Mouse (Mus musculus): ENCODE measurements around the gene Igflr1. TPM values are rescaled to one million over a fixed set of nuclear protein-coding genes. Genes with fewer than 3 reads are reported as not detected.
A peak's percentile ranks its signal among the peaks of the same experiment; 100 is the strongest.

The Igflr1 gene
- polyA plus RNA-seq, 1 experiment from 2014 or later, result 1.7 TPM

DNA sequence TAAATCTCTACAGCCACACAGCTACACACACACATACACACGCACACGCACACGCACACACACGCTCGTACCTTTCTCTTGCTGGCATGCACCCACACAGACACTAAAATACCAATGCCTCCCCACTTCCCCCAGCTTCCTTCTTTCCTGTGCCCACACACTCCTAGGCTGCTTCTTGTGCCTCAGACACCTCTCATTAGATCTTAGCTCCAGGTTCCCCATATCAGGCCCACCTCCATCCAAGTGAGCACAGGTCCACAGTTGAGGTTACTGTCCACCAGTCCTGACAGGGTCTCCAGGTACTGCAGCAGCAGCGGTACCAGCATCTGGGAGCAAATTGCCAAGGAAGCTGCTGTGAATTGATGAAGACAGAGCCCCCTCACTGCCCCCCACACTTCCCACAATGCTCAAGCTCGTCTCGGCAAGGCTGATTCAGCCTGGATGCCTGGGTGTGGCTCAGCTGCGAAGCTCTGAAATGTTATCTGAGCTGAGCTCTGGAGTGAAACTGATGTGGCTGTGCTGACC, 33.9 kb upstream of the Igflr1 start:
- DNase-seq (ENCODE audit: low spot score) (no peak), ATAC-seq (no peak)
- no peaks in the 10 kb centered on the region for H3K9me3 ChIP-seq (replicated peaks; ENCODE audit: control insufficient read depth, low read length)
- no peak overlapping the region for H3K27ac ChIP-seq (ENCODE audit: low read depth, low read length)
- peaks cover 19% of the 10 kb centered on the region for H3K4me1 ChIP-seq (ENCODE audit: control insufficient read depth, insufficient read depth, low read length)
- H3K27me3 ChIP-seq (replicated peaks; ENCODE audit: control insufficient read depth, insufficient read depth, low read length), result no peaks in the 10 kb centered on the region
- peak overlapping the region; percentile 16; the same call in 1 of the 2 replicates for H3K4me2 ChIP-seq (ENCODE audit: low read length)
- 91% methylated on average over 9 of the region's 9 CpGs for WGBS
- H3K36me3 ChIP-seq (ENCODE audit: control insufficient read depth, insufficient read depth, low read length), result peaks cover 69% of the 10 kb centered on the region
- 0 out of 2 replicates have a peak overlapping the region, but pooled peaks have one; percentile 2 for H3K4me3 ChIP-seq (ENCODE audit: low read depth, low read length)
- no peak overlapping the region; the same call in 1 of the 2 replicates for H3K9ac ChIP-seq (ENCODE audit: low read length)

DNA sequence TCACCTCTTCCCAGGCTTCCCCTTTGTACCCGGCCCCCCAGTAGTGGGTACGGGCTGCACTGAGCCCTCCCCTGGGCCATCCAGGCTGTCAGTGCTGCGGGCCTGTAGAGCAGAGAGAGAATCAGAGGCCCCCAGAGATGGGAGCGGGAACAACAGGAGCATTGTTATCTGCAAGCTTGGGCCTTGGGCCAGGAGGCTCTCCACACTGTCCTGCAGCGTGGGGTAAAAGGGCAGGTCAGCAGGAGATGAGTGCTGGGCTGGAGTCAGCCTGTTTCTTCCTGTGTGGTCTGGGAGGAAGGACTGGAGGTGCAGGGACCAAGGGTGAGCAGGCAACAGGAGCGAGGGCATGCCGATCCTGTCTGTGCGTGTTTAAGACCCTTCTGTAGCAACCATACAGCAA, 32.3 kb upstream of the Igflr1 start:
- Histone ChIP-seq H3K4me2 (ENCODE audit: low read length) (peak overlapping the region; percentile 89), H3K27me3 (replicated peaks; ENCODE audit: control insufficient read depth, insufficient read depth, low read length) (no peaks in the 10 kb centered on the region), H3K9me3 (replicated peaks; ENCODE audit: control insufficient read depth, low read length) (no peaks in the 10 kb centered on the region), H3K27ac (ENCODE audit: low read depth, low read length) (peak overlapping the region; percentile 9; the same call in 1 of the 2 replicates), H3K4me3 (ENCODE audit: low read depth, low read length) (peak overlapping the region; percentile 83), H3K36me3 (ENCODE audit: control insufficient read depth, insufficient read depth, low read length) (peaks cover 53% of the 10 kb centered on the region), H3K4me1 (ENCODE audit: control insufficient read depth, insufficient read depth, low read length) (peaks cover 19% of the 10 kb centered on the region), H3K9ac (ENCODE audit: low read length) (peak overlapping the region; percentile 91)
- 13% methylated on average over 8 of the region's 8 CpGs for WGBS
- ATAC-seq, result no peak
- DNase-seq (ENCODE audit: low spot score), result peak; percentile 35

DNA sequence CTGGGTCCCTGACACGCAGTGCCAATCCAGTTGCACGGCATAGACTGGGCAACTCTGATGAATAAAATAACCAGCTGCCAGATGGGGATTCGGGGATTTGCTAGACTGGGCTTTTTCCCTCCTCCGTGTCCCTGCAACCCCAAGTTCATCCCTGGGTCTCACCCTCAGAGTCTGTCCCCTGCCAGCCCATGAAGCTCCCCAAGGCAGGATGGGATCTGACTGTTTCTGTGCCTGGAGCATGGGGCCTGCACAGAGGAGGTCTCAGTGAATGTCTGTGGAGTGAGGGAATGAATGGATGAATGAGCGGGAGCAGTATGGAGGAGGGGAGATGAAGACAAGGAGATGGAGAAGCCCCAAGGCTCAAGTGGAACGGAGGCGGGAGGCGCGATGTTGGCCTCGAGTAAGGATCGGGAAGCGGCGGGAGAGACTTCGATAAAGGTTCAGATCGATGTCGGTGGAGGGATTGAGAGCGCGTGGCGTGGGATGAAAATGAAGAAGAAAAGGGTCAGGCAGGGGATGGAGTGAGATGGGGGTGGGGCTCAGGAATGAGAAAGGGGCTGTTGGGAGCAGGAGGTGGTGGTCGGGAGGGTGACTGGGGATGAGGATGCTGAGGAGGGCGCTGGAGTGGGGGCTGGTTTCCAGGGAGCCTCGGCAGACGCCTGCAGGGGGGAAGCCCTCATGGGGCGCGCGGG, 31.1 kb upstream of the Igflr1 start:
- WGBS, result 2% methylated on average over 26 of the region's 26 CpGs
- peak overlapping the region; percentile 91 for H3K9ac ChIP-seq (ENCODE audit: low read length)
- H3K4me3 ChIP-seq (ENCODE audit: low read depth, low read length), result peak overlapping the region; percentile 83
- H3K27me3 ChIP-seq (replicated peaks; ENCODE audit: control insufficient read depth, insufficient read depth, low read length), result no peaks in the 10 kb centered on the region
- ATAC-seq (peak; percentile 48), DNase-seq (ENCODE audit: low spot score) (peak; percentile 44)
- H3K36me3 ChIP-seq (ENCODE audit: control insufficient read depth, insufficient read depth, low read length), result peaks cover 45% of the 10 kb centered on the region
- H3K27ac ChIP-seq (ENCODE audit: low read depth, low read length), result peak overlapping the region; percentile 93
- H3K4me1 ChIP-seq (ENCODE audit: control insufficient read depth, insufficient read depth, low read length), result peaks cover 19% of the 10 kb centered on the region
- no peaks in the 10 kb centered on the region for H3K9me3 ChIP-seq (replicated peaks; ENCODE audit: control insufficient read depth, low read length)
- H3K4me2 ChIP-seq (ENCODE audit: low read length), result peak overlapping the region; percentile 89

DNA sequence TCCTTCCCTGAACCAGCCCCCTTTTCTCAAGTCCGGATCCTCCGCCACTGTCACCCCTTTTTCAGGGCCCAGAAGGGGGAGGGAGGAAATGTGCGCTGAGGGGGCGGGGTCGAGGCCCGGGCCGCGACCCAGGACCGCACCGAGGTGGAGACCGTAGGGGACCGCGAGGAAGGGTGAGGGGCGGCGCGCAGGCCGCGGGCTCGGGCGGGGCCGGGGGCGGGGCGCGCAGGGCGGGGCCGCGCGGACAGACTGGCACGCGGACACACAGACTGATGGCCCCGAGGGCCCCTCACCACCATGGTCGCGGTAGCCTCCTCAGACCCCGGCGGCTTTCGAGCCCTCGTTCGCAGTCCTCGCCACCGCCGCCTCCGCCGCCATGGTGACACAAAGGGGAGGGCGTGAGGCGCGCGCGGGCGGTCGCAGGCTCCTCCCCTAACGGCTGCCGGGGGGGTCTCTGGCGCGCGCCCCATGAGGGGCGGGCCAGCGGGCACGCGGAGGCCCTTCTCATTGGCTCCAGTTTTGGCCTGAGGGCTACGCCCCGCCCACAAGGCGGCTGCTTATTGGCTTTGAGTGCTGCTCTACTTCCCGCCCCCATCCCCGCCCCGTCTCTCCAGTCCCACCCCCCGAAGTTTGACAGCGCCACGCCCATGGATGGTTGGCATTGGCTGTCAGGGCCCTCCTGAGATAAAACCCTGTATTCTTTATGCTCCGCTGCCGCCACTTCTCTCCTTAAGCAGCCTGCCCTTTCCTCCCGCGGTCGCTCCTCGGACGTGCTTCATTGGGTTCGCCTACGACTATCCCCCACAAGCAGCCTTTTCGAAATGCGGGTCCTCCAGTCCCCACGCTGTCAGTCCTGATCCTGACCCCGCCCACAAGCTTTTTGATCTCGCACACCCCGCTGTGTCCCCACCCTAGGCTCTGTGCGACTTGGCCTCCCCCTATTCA, 30.3 kb upstream of the Igflr1 start, which contains the start of gene Arhgap33:
Gene Arhgap33, minus strand, starts transcription at position 428 of the 945 bp plus-strand sequence.
- Histone ChIP-seq H3K27ac (ENCODE audit: low read depth, low read length) (peak within 1 kb of the TSS; percentile 93), H3K27me3 (replicated peaks; ENCODE audit: control insufficient read depth, insufficient read depth, low read length) (no peaks in the 10 kb centered on the region), H3K4me3 (ENCODE audit: low read depth, low read length) (peak within 1 kb of the TSS; percentile 83), H3K36me3 (ENCODE audit: control insufficient read depth, insufficient read depth, low read length) (peaks cover 43% of the 10 kb centered on the region), H3K4me1 (ENCODE audit: control insufficient read depth, insufficient read depth, low read length) (peaks cover 19% of the 10 kb centered on the region), H3K9ac (ENCODE audit: low read length) (peak within 1 kb of the TSS; percentile 91), H3K4me2 (ENCODE audit: low read length) (peak within 1 kb of the TSS; percentile 89), H3K9me3 (replicated peaks; ENCODE audit: control insufficient read depth, low read length) (no peaks in the 10 kb centered on the region)
- ATAC-seq, result peak; percentile 93
- WGBS, result 1% methylated on average over 58 of the region's 84 CpGs
- DNase-seq (ENCODE audit: low spot score), result peak; percentile 100

DNA sequence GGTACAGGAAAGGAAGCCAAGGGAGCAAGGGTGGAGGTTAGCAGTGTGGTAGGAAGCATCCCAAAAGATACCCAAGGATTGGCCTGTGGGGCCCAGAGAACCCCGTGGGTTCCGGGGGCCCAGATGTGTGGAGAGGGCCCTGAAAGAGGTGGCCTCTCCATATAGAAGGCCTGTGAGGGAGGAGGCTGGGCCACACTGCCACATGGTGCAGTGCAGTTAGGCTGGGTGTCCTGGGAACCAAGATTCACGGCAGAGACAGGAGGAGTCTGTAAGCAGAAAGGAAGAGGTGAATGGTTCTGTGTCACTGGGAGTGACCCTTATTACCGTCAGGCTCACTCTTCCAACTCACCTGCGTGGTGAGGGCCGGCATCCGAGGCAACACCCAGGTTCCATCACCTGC, 24.7 kb upstream of the Igflr1 start:
- H3K27ac ChIP-seq (ENCODE audit: low read depth, low read length), result no peak overlapping the region
- no peaks in the 10 kb centered on the region for H3K27me3 ChIP-seq (replicated peaks; ENCODE audit: control insufficient read depth, insufficient read depth, low read length)
- peaks cover 3% of the 10 kb centered on the region; the same call in 1 of the 2 replicates for H3K4me1 ChIP-seq (ENCODE audit: control insufficient read depth, insufficient read depth, low read length)
- peaks cover 34% of the 10 kb centered on the region for H3K36me3 ChIP-seq (ENCODE audit: control insufficient read depth, insufficient read depth, low read length)
- no peak overlapping the region for H3K4me2 ChIP-seq (ENCODE audit: low read length)
- 90% methylated on average over 7 of the region's 7 CpGs for WGBS
- ATAC-seq, result no peak
- H3K4me3 ChIP-seq (ENCODE audit: low read depth, low read length), result no peak overlapping the region
- no peak for DNase-seq (ENCODE audit: low spot score)
- no peak overlapping the region for H3K9ac ChIP-seq (ENCODE audit: low read length)
- no peaks in the 10 kb centered on the region for H3K9me3 ChIP-seq (replicated peaks; ENCODE audit: control insufficient read depth, low read length)

DNA sequence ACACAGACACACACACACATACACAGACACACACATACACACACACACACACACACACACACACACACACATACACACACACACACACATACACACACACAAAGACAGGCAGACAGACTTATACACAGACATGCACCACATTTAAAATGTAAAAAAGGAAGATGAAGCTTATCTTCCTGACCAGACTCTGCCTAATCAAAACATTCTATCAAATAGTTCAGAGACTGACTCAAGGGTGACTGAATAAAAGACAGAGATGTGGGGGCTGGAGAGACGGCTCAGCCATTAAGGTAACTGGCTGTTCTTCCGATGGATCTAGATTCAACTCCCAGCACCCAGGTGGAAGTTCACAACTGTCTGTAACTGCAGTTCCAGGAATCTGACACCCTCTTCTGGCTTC, 20.9 kb upstream of the Igflr1 start:
- WGBS, result 92% methylated on average over 2 of the region's 2 CpGs

DNA sequence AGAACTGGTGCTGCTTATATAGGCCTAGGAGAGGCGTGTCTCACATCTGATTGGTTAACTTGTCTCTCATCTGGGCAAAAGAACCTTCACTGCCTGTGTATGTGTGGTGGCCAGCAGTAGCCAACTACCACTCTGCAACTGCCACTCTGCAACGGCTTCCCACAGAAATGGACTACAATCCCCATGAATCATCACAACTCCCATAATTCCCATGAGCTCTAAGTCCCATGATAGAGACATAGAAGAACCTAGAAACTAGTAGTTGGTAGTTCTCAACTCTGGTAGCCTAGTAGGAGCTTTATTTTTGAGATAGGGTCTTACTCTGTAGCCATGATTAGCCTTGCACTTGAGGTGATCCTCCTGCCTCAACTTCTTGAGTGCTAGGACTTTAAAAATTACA, 15.3 kb upstream of the Igflr1 start:
- no peaks in the 10 kb centered on the region for H3K9me3 ChIP-seq (replicated peaks; ENCODE audit: control insufficient read depth, low read length)
- H3K4me3 ChIP-seq (ENCODE audit: low read depth, low read length), result no peak overlapping the region
- no peak overlapping the region for H3K4me2 ChIP-seq (ENCODE audit: low read length)
- no peak overlapping the region for H3K27ac ChIP-seq (ENCODE audit: low read depth, low read length)
- H3K36me3 ChIP-seq (ENCODE audit: control insufficient read depth, insufficient read depth, low read length), result peaks cover 30% of the 10 kb centered on the region
- ATAC-seq (no peak), DNase-seq (ENCODE audit: low spot score) (no peak)
- H3K4me1 ChIP-seq (ENCODE audit: control insufficient read depth, insufficient read depth, low read length), result peaks cover 10% of the 10 kb centered on the region; the same call in 1 of the 2 replicates
- no peak overlapping the region for H3K9ac ChIP-seq (ENCODE audit: low read length)
- no peaks in the 10 kb centered on the region for H3K27me3 ChIP-seq (replicated peaks; ENCODE audit: control insufficient read depth, insufficient read depth, low read length)
- 84% methylated on average over 2 of the region's 2 CpGs for WGBS

More for the DNA sequence above, 20.9 kb upstream of the Igflr1 start:
- Histone ChIP-seq H3K27me3 (replicated peaks; ENCODE audit: control insufficient read depth, insufficient read depth, low read length) (no peaks in the 10 kb centered on the region), H3K4me3 (ENCODE audit: low read depth, low read length) (no peak overlapping the region), H3K4me2 (ENCODE audit: low read length) (no peak overlapping the region), H3K9ac (ENCODE audit: low read length) (no peak overlapping the region), H3K4me1 (ENCODE audit: control insufficient read depth, insufficient read depth, low read length) (no peaks in the 10 kb centered on the region), H3K27ac (ENCODE audit: low read depth, low read length) (no peak overlapping the region), H3K36me3 (ENCODE audit: control insufficient read depth, insufficient read depth, low read length) (peaks cover 48% of the 10 kb centered on the region), H3K9me3 (replicated peaks; ENCODE audit: control insufficient read depth, low read length) (no peaks in the 10 kb centered on the region)
- DNase-seq (ENCODE audit: low spot score) (no peak), ATAC-seq (no peak)

DNA sequence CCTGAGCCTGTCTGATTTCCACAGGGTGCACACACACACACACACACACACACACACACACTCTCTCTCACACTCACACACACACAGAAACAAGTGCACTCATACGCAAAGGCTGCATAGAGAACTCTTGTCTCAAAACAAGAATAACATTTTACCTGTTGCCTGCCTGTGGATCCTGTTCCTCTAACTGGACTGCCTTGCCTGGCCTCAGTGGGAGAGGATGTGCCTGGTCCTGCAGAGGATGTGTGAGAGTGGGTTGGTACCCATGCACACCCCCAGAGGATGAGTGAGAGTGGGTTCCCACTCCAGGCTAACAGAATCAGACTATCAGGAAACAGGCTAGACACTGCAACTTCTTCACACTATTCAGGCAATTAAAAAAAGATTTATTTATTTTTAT, 14.6 kb upstream of the Igflr1 start:
- H3K27ac ChIP-seq (ENCODE audit: low read depth, low read length), result no peak overlapping the region
- H3K36me3 ChIP-seq (ENCODE audit: control insufficient read depth, insufficient read depth, low read length), result peaks cover 37% of the 10 kb centered on the region
- no peaks in the 10 kb centered on the region for H3K9me3 ChIP-seq (replicated peaks; ENCODE audit: control insufficient read depth, low read length)
- peaks cover 10% of the 10 kb centered on the region; the same call in 1 of the 2 replicates for H3K4me1 ChIP-seq (ENCODE audit: control insufficient read depth, insufficient read depth, low read length)
- no peaks in the 10 kb centered on the region for H3K27me3 ChIP-seq (replicated peaks; ENCODE audit: control insufficient read depth, insufficient read depth, low read length)
- WGBS, result 100% methylated on average over 1 of the region's 1 CpGs
- ATAC-seq (no peak), DNase-seq (ENCODE audit: low spot score) (no peak)
- H3K4me3 ChIP-seq (ENCODE audit: low read depth, low read length), result no peak overlapping the region
- H3K9ac ChIP-seq (ENCODE audit: low read length), result no peak overlapping the region
- no peak overlapping the region for H3K4me2 ChIP-seq (ENCODE audit: low read length)
